ENCODE assay signal across 22 mouse cellular contexts in the genomic region with DNA sequence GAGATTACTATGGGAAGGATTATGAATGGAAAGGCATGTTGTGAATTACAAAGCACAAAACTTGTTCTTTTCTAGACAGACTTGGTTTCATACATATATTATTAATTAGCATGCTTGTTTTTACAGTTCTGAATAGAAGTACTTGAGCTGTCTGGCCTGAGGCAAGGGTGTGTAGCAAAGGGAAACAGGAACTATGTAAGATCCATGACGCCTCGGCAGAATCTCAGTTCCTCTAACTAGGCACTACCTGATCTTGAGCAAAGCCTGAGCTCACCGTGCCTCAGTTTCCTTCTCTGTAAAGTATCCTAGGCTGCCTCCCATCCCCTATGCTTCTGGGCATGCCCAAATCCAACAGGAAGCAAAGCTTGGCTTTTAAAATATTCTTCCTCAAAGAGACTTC. TPM values are rescaled to one million over a fixed set of nuclear protein-coding genes. Genes with fewer than 3 reads are reported as not detected.
DNase-seq lines count a peak whose midpoint lies in the region; ATAC-seq lines count a peak whose summit lies in the region.
"Had no signal": no experiment of that assay in that cellular context is flagged by ENCODE, and none has a peak within 500 bp of the region (broad histone marks: within the 10 kb centered on the region; RNA-seq: fewer than 3 reads in every experiment).

No protein-coding gene starts in this region.

- no peak overlapping the region for H3K27ac ChIP-seq in heart, embryonic 12.5 days (ENCODE audit: poor library complexity, severe bottlenecking)
- no peak overlapping the region for H3K27ac ChIP-seq in hindbrain, embryonic 16.5 days (ENCODE audit: low read depth, low read length)
- H3K27ac ChIP-seq: embryonic facial prominence, embryonic 12.5 days; forebrain, embryonic 12.5 days; hindbrain, embryonic 13.5 days; intestine, embryonic 15.5 days had no signal

- H3K9ac ChIP-seq in heart, embryonic 12.5 days = no peak overlapping the region
- H3K9ac ChIP-seq in hindbrain, embryonic 16.5 days (ENCODE audit: low read depth, low read length) = no peak overlapping the region
- H3K9ac ChIP-seq: embryonic facial prominence, embryonic 12.5 days; forebrain, embryonic 12.5 days; hindbrain, embryonic 13.5 days; intestine, embryonic 15.5 days had no signal

- no peak overlapping the region for H3K4me3 ChIP-seq in heart, embryonic 12.5 days
- H3K4me3 ChIP-seq in hindbrain, embryonic 16.5 days (ENCODE audit: low read length) = no peak overlapping the region
- H3K4me3 ChIP-seq: embryonic facial prominence, embryonic 12.5 days; forebrain, embryonic 12.5 days; hindbrain, embryonic 13.5 days; intestine, embryonic 15.5 days had no signal

- H3K4me2 ChIP-seq in heart, embryonic 12.5 days = no peak overlapping the region
- no peak overlapping the region for H3K4me2 ChIP-seq in hindbrain, embryonic 16.5 days (ENCODE audit: low read length)
- H3K4me2 ChIP-seq: embryonic facial prominence, embryonic 12.5 days; forebrain, embryonic 12.5 days; hindbrain, embryonic 13.5 days; intestine, embryonic 15.5 days had no signal

- no peaks in the 10 kb centered on the region for H3K9me3 ChIP-seq in heart, embryonic 12.5 days (replicated peaks)
- H3K9me3 ChIP-seq in hindbrain, embryonic 16.5 days (ENCODE audit: control insufficient read depth, low read length) = no peaks in the 10 kb centered on the region
- H3K9me3 ChIP-seq: embryonic facial prominence, embryonic 12.5 days; forebrain, embryonic 12.5 days; G1E; hindbrain, embryonic 13.5 days; intestine, embryonic 15.5 days had no signal

- peaks cover 71% of the 10 kb centered on the region for H3K36me3 ChIP-seq in heart, embryonic 12.5 days
- H3K36me3 ChIP-seq in splenic B cell, adult 2 months (ENCODE audit: control insufficient read depth, insufficient read depth, low read length, poor library complexity, severe bottlenecking) = 0 out of 2 replicates have a peak, but pooled peaks cover 2% of the 10 kb centered on the region
- H3K36me3 ChIP-seq in hindbrain, embryonic 16.5 days (ENCODE audit: control insufficient read depth, insufficient read depth, low read length) = peaks cover 29% of the 10 kb centered on the region

- H3K4me1 ChIP-seq in heart, embryonic 12.5 days (replicated peaks) = no peaks in the 10 kb centered on the region
- no peaks in the 10 kb centered on the region for H3K4me1 ChIP-seq in hindbrain, embryonic 16.5 days (ENCODE audit: control insufficient read depth, insufficient read depth, low read depth, low read length)
- H3K4me1 ChIP-seq: embryonic facial prominence, embryonic 12.5 days; forebrain, embryonic 12.5 days; hindbrain, embryonic 13.5 days; intestine, embryonic 15.5 days had no signal

- 87% methylated on average over 3 of the region's 3 CpGs for WGBS in heart, embryonic 12.5 days
- WGBS in hindbrain, embryonic 16.5 days = 93% methylated on average over 3 of the region's 3 CpGs

- no peak for ATAC-seq in heart, embryonic 12.5 days (ENCODE audit: insufficient number of reproducible peaks, low FRiP score)
- peak; percentile 96 for ATAC-seq in megakaryocyte, adult 5-6 weeks (ENCODE audit: poor library complexity, severe bottlenecking)
- ATAC-seq in hindbrain, embryonic 16.5 days = no peak
- ATAC-seq: forebrain, embryonic 16.5 days; intestine, embryonic 15.5 days had no signal

- DNase-seq in heart, adult 11 months = peak; percentile 85
- peak; percentile 50 to 55 for DNase-seq in spleen, postnatal 36 days (ENCODE audit: low spot score in 2 of 2)
- DNase-seq in spleen, postnatal 4 days (ENCODE audit: low spot score in 2 of 2) = no peak
- DNase-seq in splenic B cell, adult 2 months (ENCODE audit: low read depth, low spot score) = peak; percentile 66
- DNase-seq in yolk sac, embryonic 10.5 days (ENCODE audit: low spot score) = no peak
- DNase-seq: adrenal gland, postnatal 10 days; cerebellum, adult 11-12 months; cerebellum, adult 9-10 months; cerebellum, postnatal 25 days; embryo, embryonic 11 days; gastrocnemius, postnatal 14 days; heart, postnatal 10 days; heart, postnatal 4 days had no signal

- no peaks in the 10 kb centered on the region for H3K27me3 ChIP-seq in heart, embryonic 12.5 days (replicated peaks)
- no peaks in the 10 kb centered on the region for H3K27me3 ChIP-seq in splenic B cell, adult 2 months (ENCODE audit: control insufficient read depth, insufficient read depth, low read length, poor library complexity, severe bottlenecking)
- no peaks in the 10 kb centered on the region for H3K27me3 ChIP-seq in hindbrain, embryonic 16.5 days (replicated peaks; ENCODE audit: control insufficient read depth, insufficient read depth, low read length)
- H3K27me3 ChIP-seq: embryonic facial prominence, embryonic 12.5 days; forebrain, embryonic 12.5 days; hindbrain, embryonic 13.5 days; intestine, embryonic 15.5 days had no signal

RNA-seq across cellular contexts. Expression of gene Utp20, which starts 24.4 kb away (rescaled TPM):
- polyA plus RNA-seq in heart, embryonic 12.5 days (2016; fragmentation: Nextera tagmentation; extraction: Ambion mirVana) = 17.1 and 17.3 TPM in 2 replicates
- total RNA-seq in megakaryocyte, adult 5-6 weeks (2015) = 16.0 and 22.9 TPM in 2 replicates
- 11.1 and 11.2 TPM in 2 replicates for total RNA-seq in megakaryocyte, adult 5-6 weeks (2017)
- polyA plus RNA-seq in hindbrain, embryonic 16.5 days (2015; fragmentation: Nextera tagmentation; extraction: Ambion mirVana) = 7.7 and 10.4 TPM in 2 replicates

Comparison
In these comparisons a context has a peak if more than half of its experiments do, and no peak if none do; other contexts are left out.
1. DNase-seq: peak in heart, adult 11 months (single experiment), spleen, postnatal 36 days (2 of 2) and splenic B cell, adult 2 months (single experiment); none in spleen, postnatal 4 days (0 of 2) and yolk sac, embryonic 10.5 days (single experiment).